Mouse (Mus musculus): ENCODE results near the gene Slc35e3. TPM values are rescaled to one million over a fixed set of nuclear protein-coding genes. Genes with fewer than 3 reads are reported as not detected.

The Slc35e3 gene
- total and polyA plus RNA-seq, 3 experiments: 2.2 to 9.7 (median 5.0) TPM

DNA sequence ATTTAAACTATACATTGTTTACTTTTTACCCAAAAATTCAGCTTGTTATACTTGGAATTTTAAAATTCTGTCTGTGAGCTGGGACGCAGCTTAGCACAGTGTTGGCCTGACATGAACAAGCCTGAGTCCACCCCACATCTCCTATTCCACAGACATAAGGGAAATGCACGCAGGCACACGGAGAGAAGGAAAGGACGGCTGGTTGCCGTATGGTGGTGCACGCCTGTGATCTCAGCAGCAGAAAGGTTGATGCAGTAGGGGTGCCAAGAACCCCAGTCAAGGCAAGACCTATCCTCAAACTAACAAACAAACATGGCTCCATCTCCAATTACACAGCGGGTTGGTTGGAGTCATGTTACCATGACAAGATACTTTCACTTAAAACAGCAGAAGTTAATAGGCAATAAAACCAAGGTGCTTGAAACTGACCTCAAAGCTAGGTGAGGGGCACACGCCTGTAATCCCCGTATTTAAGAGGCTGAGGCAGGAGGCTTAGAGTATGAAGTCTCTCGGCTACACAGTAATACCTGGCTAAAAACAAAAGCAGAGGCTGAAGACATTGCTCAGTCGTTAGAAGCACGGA is 32.3 kb upstream of the Slc35e3 start:
- no peak overlapping the region for H3K4me3 ChIP-seq (replicated peaks in 1 of 3; ENCODE audit: low read depth in 2 of 3, low read length in 2 of 3, poor library complexity in 1 of 3)
- peaks cover 61 to 92% of the 10 kb centered on the region in 2 experiments for H3K36me3 ChIP-seq (replicated peaks in 1 of 2; ENCODE audit: control insufficient read depth in 1 of 2, insufficient read depth in 1 of 2, low read length in 1 of 2)
- DNase-seq (ENCODE audit: extremely low read depth): no peak
- no peak overlapping the region for H3K4me2 ChIP-seq (ENCODE audit: insufficient read depth, low read depth, poor library complexity, severe bottlenecking)
- peaks cover 5 to 18% of the 10 kb centered on the region in 2 experiments; a peak in 1 of 4 replicates for H3K4me1 ChIP-seq (ENCODE audit: control insufficient read depth in 1 of 2, insufficient read depth in 2 of 2)
- no peaks in the 10 kb centered on the region for H3K27me3 ChIP-seq (replicated peaks)
- no peaks in the 10 kb centered on the region for H3K79me2 ChIP-seq (replicated peaks; ENCODE audit: control insufficient read depth, extremely low read depth, insufficient read depth, poor library complexity, severe bottlenecking)
- no peak for TF ChIP-seq ZC3H11A (IDR thresholded peaks at IDR 0.05; ENCODE audit: low read depth, low read length)
- no peak for TF ChIP-seq NELFE (IDR thresholded peaks at IDR 0.05; ENCODE audit: low read depth, low read length)
- no peak for TF ChIP-seq KAT2A (IDR thresholded peaks at IDR 0.05; ENCODE audit: insufficient replicate concordance, low read length)
- TF ChIP-seq MEF2A (IDR thresholded peaks at IDR 0.05; ENCODE audit: borderline replicate concordance, low read depth, low read length): no peak
- TF ChIP-seq PAX5 (IDR thresholded peaks at IDR 0.05; ENCODE audit: low read length): no peak
- dilution Hi-C loops (cut with MboI; ENCODE audit: extremely low pct_ligation_motif_present, extremely low pct_unique_long_range_greater_than_20kb, low sequenced_read_pairs) (no loop called here), in situ Hi-C loops (cut with MboI; ENCODE audit: low pct_ligation_motif_present, low pct_unique_long_range_greater_than_20kb, low sequenced_read_pairs) (no loop called here)
- no peaks in the 10 kb centered on the region for H3K9me3 ChIP-seq (replicated peaks; ENCODE audit: low read length)
- H3K9ac ChIP-seq (ENCODE audit: insufficient read depth, low read depth): no peak overlapping the region
- no peak overlapping the region for H3K27ac ChIP-seq (ENCODE audit: insufficient read depth, low read depth)

DNA sequence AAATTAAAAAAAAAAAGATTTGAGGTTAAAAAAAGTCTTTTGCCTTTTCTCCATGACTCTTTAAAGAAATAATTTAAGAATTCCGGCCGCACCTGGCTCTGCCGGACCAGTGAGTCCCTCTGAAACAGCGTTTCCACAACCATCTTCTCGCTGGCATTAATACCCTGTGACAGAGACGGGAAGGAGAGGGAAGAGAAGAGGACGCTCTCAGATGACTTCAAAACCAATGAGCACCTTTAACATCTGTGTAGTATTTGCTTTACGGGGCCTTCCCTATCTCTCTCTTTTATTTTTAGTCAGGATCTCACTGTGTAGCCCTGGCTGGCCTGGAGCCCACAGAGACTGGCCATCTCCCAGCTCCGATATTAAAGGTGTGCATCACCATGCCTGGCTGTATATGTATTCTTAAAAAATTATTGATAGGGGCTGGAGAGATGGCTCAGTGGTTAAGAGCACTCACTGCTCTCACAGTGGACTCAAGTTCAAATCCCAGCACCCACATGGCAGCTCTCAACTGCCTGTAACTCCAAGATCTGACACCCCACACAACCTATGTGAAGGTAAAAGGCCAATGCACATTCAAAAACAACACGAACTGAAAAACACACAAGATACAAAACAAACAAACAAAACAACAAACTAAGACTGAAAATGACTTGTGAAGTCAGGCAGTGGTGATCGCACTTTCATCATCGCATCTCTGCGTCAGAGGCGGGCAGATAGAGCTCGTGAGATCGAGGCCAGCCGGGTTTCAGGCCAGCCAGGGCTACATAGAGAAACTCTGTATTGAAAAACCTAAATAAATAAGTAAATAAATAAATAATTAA is 31.5 kb upstream of the Slc35e3 start:
- Histone ChIP-seq H3K4me1 (ENCODE audit: control insufficient read depth in 1 of 2, insufficient read depth in 2 of 2) (peaks cover 5 to 18% of the 10 kb centered on the region in 2 experiments; a peak in 1 of 4 replicates), H3K27ac (ENCODE audit: insufficient read depth, low read depth) (no peak overlapping the region), H3K9ac (ENCODE audit: insufficient read depth, low read depth) (no peak overlapping the region), H3K36me3 (replicated peaks in 1 of 2; ENCODE audit: control insufficient read depth in 1 of 2, insufficient read depth in 1 of 2, low read length in 1 of 2) (peaks cover 66 to 93% of the 10 kb centered on the region in 2 experiments), H3K27me3 (replicated peaks) (no peaks in the 10 kb centered on the region), H3K9me3 (replicated peaks; ENCODE audit: low read length) (no peaks in the 10 kb centered on the region), H3K4me2 (ENCODE audit: insufficient read depth, low read depth, poor library complexity, severe bottlenecking) (no peak overlapping the region), H3K4me3 (replicated peaks in 1 of 3; ENCODE audit: low read depth in 2 of 3, low read length in 2 of 3, poor library complexity in 1 of 3) (no peak overlapping the region), H3K79me2 (replicated peaks; ENCODE audit: control insufficient read depth, extremely low read depth, insufficient read depth, poor library complexity, severe bottlenecking) (no peaks in the 10 kb centered on the region)
- dilution Hi-C loops (cut with MboI; ENCODE audit: extremely low pct_ligation_motif_present, extremely low pct_unique_long_range_greater_than_20kb, low sequenced_read_pairs): no loop called here
- in situ Hi-C loops (cut with MboI; ENCODE audit: low pct_ligation_motif_present, low pct_unique_long_range_greater_than_20kb, low sequenced_read_pairs): no loop called here
- no peak for DNase-seq (ENCODE audit: extremely low read depth)
- TF ChIP-seq KAT2A (IDR thresholded peaks at IDR 0.05; ENCODE audit: insufficient replicate concordance, low read length) (no peak), POLR2AphosphoS2 (IDR thresholded peaks at IDR 0.05; ENCODE audit: low read depth, low read length) (no peak), RCOR1 (conservative IDR thresholded peaks at IDR 0.05; ENCODE audit: low read depth, low read length) (no peak), MYC (IDR thresholded peaks at IDR 0.05; ENCODE audit: low read depth, low read length) (no peak), IRF4 (IDR thresholded peaks at IDR 0.05; ENCODE audit: low read depth, low read length) (no peak), POLR2A (IDR thresholded peaks at IDR 0.05; ENCODE audit: low read depth, low read length) (no peak)

DNA sequence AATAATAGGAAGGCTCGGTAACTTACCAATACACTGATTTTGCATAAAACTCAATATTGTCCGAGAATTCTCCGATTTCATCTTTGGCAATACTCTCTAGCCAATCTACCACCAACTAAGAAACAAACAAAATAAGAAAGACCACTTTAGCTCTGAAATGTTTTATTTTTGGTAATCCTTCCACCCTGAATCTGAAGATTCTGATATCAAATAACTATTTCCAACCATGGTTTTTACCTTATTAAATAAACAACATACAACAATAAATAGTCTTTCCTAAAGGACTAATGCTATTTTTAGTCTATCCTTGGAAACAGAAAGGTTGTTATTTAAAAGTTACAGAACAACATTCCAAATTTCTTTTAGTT is 30.9 kb upstream of the Slc35e3 start:
- Histone ChIP-seq H3K9me3 (replicated peaks; ENCODE audit: low read length) (no peaks in the 10 kb centered on the region), H3K79me2 (replicated peaks; ENCODE audit: control insufficient read depth, extremely low read depth, insufficient read depth, poor library complexity, severe bottlenecking) (no peaks in the 10 kb centered on the region), H3K4me3 (replicated peaks in 1 of 3; ENCODE audit: low read depth in 2 of 3, low read length in 2 of 3, poor library complexity in 1 of 3) (no peak overlapping the region), H3K27me3 (replicated peaks) (no peaks in the 10 kb centered on the region), H3K4me2 (ENCODE audit: insufficient read depth, low read depth, poor library complexity, severe bottlenecking) (no peak overlapping the region), H3K27ac (ENCODE audit: insufficient read depth, low read depth) (no peak overlapping the region), H3K36me3 (replicated peaks in 1 of 2; ENCODE audit: control insufficient read depth in 1 of 2, insufficient read depth in 1 of 2, low read length in 1 of 2) (peaks cover 66 to 93% of the 10 kb centered on the region in 2 experiments), H3K9ac (ENCODE audit: insufficient read depth, low read depth) (no peak overlapping the region), H3K4me1 (ENCODE audit: control insufficient read depth in 1 of 2, insufficient read depth in 2 of 2) (peaks cover 5 to 18% of the 10 kb centered on the region in 2 experiments; a peak in 1 of 4 replicates)
- DNase-seq (ENCODE audit: extremely low read depth): no peak
- in situ Hi-C loops (cut with MboI; ENCODE audit: low pct_ligation_motif_present, low pct_unique_long_range_greater_than_20kb, low sequenced_read_pairs): no loop called here
- TF ChIP-seq MYC (IDR thresholded peaks at IDR 0.05; ENCODE audit: low read depth, low read length) (no peak), ETS1 (conservative IDR thresholded peaks at IDR 0.05; ENCODE audit: low read depth, low read length) (no peak)
- dilution Hi-C loops (cut with MboI; ENCODE audit: extremely low pct_ligation_motif_present, extremely low pct_unique_long_range_greater_than_20kb, low sequenced_read_pairs): no loop called here

Data from CH12.LX (cell line).